Mouse (Mus musculus): ENCODE measurements around the gene Fdxacb1. TPM values are rescaled to one million over a fixed set of nuclear protein-coding genes. Genes with fewer than 3 reads are reported as not detected.

Fdxacb1 gene
- polyA plus RNA-seq, 1 experiment from 2014 or later = 10.6 TPM

DNA sequence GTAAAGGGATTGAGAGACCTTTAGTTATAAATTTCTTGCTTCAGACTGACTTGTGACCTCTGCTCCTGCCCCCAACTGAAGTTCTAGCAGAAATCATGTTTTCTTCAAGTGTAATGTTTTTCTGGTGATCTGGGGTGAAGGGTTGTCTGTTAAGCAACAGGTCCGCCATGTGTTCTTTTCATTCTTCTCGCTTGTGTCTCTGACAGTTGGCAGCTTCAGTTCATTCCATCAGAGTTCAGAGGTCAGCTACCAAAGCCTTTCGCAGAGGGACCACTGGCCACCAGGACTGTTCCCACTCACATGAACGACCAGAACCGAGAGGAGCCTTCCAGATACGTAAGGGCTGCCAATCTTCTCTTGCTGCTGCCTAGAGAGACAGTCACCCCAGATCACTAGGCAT is 40.4 kb downstream of the Fdxacb1 start:
- H3K9ac ChIP-seq (ENCODE audit: low read length) = no peak overlapping the region
- H3K27me3 ChIP-seq (ENCODE audit: control insufficient read depth, insufficient read depth, low read length) = no peaks in the 10 kb centered on the region
- no peaks in the 10 kb centered on the region for H3K9me3 ChIP-seq (ENCODE audit: control insufficient read depth, low read length)
- H3K4me3 ChIP-seq (ENCODE audit: low read depth, low read length) = no peak overlapping the region
- peaks cover 3% of the 10 kb centered on the region for H3K36me3 ChIP-seq (ENCODE audit: control insufficient read depth, insufficient read depth, low read length)
- ATAC-seq (ENCODE audit: insufficient read depth, low FRiP score, low TSS enrichment) (no peak), DNase-seq (ENCODE audit: low spot score) (no peak)
- no peaks in the 10 kb centered on the region for H3K4me1 ChIP-seq (ENCODE audit: control insufficient read depth, insufficient read depth, low read length)
- no peak overlapping the region for H3K4me2 ChIP-seq (ENCODE audit: low read depth)
- WGBS = 85% methylated on average over 6 of the region's 6 CpGs
- H3K27ac ChIP-seq (ENCODE audit: low read depth, low read length) = no peak overlapping the region

- DNase-seq (ENCODE audit: low spot score) = no peak
- Histone ChIP-seq H3K27ac (ENCODE audit: low read depth, low read length) (no peak overlapping the region), H3K4me1 (ENCODE audit: control insufficient read depth, insufficient read depth, low read length) (no peaks in the 10 kb centered on the region), H3K27me3 (ENCODE audit: control insufficient read depth, insufficient read depth, low read length) (no peaks in the 10 kb centered on the region), H3K9ac (ENCODE audit: low read length) (no peak overlapping the region), H3K4me2 (ENCODE audit: low read depth) (no peak overlapping the region), H3K4me3 (ENCODE audit: low read depth, low read length) (no peak overlapping the region), H3K9me3 (ENCODE audit: control insufficient read depth, low read length) (no peaks in the 10 kb centered on the region), H3K36me3 (ENCODE audit: control insufficient read depth, insufficient read depth, low read length) (peaks cover 5% of the 10 kb centered on the region)
- ATAC-seq (ENCODE audit: insufficient read depth, low FRiP score, low TSS enrichment) = no peak
- WGBS = 94% methylated on average over 13 of the region's 13 CpGs
Observed at GRCm38 (mm10) chr9:50809146-50809545, 41.1 kb downstream of the Fdxacb1 start.

- Histone ChIP-seq H3K27ac (ENCODE audit: low read depth, low read length) (no peak overlapping the region), H3K9ac (ENCODE audit: low read length) (no peak overlapping the region), H3K4me3 (ENCODE audit: low read depth, low read length) (no peak overlapping the region), H3K36me3 (ENCODE audit: control insufficient read depth, insufficient read depth, low read length) (peaks cover 5% of the 10 kb centered on the region), H3K9me3 (ENCODE audit: control insufficient read depth, low read length) (no peaks in the 10 kb centered on the region), H3K4me2 (ENCODE audit: low read depth) (no peak overlapping the region), H3K27me3 (ENCODE audit: control insufficient read depth, insufficient read depth, low read length) (no peaks in the 10 kb centered on the region), H3K4me1 (ENCODE audit: control insufficient read depth, insufficient read depth, low read length) (no peaks in the 10 kb centered on the region)
- ATAC-seq (ENCODE audit: insufficient read depth, low FRiP score, low TSS enrichment) (no peak), DNase-seq (ENCODE audit: low spot score) (no peak)
- 94% methylated on average over 7 of the region's 7 CpGs for WGBS
Observed at GRCm38 (mm10) chr9:50811187-50811586, 43.2 kb downstream of the Fdxacb1 start.

GRCm38 (mm10) chr9:50811746-50812145 is 43.7 kb downstream of the Fdxacb1 start:
- Histone ChIP-seq H3K4me1 (ENCODE audit: control insufficient read depth, insufficient read depth, low read length) (no peaks in the 10 kb centered on the region), H3K27me3 (ENCODE audit: control insufficient read depth, insufficient read depth, low read length) (no peaks in the 10 kb centered on the region), H3K27ac (ENCODE audit: low read depth, low read length) (no peak overlapping the region), H3K9me3 (ENCODE audit: control insufficient read depth, low read length) (no peaks in the 10 kb centered on the region), H3K4me2 (ENCODE audit: low read depth) (no peak overlapping the region), H3K36me3 (ENCODE audit: control insufficient read depth, insufficient read depth, low read length) (peaks cover 7% of the 10 kb centered on the region), H3K9ac (ENCODE audit: low read length) (no peak overlapping the region), H3K4me3 (ENCODE audit: low read depth, low read length) (no peak overlapping the region)
- DNase-seq (ENCODE audit: low spot score) = no peak
- 82% methylated on average over 2 of the region's 2 CpGs for WGBS
- no peak for ATAC-seq (ENCODE audit: insufficient read depth, low FRiP score, low TSS enrichment)

DNA sequence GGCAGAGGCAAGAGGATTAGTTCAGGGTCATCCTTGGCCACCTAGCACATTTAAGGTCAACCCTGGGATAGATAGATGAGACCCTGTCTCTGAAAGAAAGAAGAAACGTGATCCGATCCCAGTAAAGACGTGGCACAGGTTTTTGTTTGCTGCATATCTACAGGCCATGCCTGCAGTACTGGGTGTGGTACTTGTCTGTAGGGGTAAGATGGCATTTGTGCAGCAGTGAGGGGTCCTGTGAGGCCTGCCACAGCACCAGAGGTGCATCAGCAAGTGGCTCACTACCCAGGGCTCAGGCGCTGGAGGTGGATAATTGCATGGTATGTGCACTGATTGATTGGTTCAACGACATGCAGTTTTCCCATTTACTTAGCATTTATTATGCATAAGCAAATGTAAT is 45.8 kb downstream of the Fdxacb1 start:
- H3K4me1 ChIP-seq (ENCODE audit: control insufficient read depth, insufficient read depth, low read length) = no peaks in the 10 kb centered on the region
- H3K4me2 ChIP-seq (ENCODE audit: low read depth) = no peak overlapping the region
- no peak overlapping the region for H3K9ac ChIP-seq (ENCODE audit: low read length)
- no peaks in the 10 kb centered on the region for H3K9me3 ChIP-seq (ENCODE audit: control insufficient read depth, low read length)
- H3K27me3 ChIP-seq (ENCODE audit: control insufficient read depth, insufficient read depth, low read length) = no peaks in the 10 kb centered on the region
- H3K36me3 ChIP-seq (ENCODE audit: control insufficient read depth, insufficient read depth, low read length) = peaks cover 6% of the 10 kb centered on the region
- WGBS = 93% methylated on average over 5 of the region's 5 CpGs
- H3K4me3 ChIP-seq (ENCODE audit: low read depth, low read length) = no peak overlapping the region
- no peak overlapping the region for H3K27ac ChIP-seq (ENCODE audit: low read depth, low read length)
- ATAC-seq (ENCODE audit: insufficient read depth, low FRiP score, low TSS enrichment) (no peak), DNase-seq (ENCODE audit: low spot score) (no peak)

DNA sequence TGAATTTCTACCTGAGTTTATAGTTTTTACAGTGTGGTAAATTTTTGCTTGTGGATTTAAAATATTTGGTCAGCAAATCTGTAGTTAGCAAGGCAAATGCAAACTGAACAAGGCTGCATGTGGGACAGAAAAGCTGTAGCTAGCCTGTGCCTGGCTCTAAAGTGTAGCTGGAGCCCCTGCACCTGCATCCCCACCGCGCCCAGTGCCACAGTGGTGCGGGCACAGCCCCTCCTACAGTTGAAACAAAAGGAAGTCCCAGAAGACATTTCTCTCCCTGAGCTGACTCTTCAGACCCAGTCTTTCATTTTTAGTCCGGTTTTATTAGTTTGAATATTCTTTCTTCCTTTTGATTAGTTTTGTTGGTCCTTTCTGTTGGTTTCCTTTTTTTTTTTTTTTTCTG is 47.6 kb downstream of the Fdxacb1 start:
- H3K27ac ChIP-seq (ENCODE audit: low read depth, low read length) = no peak overlapping the region
- DNase-seq (ENCODE audit: low spot score) (no peak), ATAC-seq (ENCODE audit: insufficient read depth, low FRiP score, low TSS enrichment) (no peak)
- no peaks in the 10 kb centered on the region for H3K27me3 ChIP-seq (ENCODE audit: control insufficient read depth, insufficient read depth, low read length)
- no peaks in the 10 kb centered on the region for H3K9me3 ChIP-seq (ENCODE audit: control insufficient read depth, low read length)
- WGBS = 100% methylated on average over 4 of the region's 4 CpGs
- H3K4me3 ChIP-seq (ENCODE audit: low read depth, low read length) = no peak overlapping the region
- no peaks in the 10 kb centered on the region for H3K4me1 ChIP-seq (ENCODE audit: control insufficient read depth, insufficient read depth, low read length)
- H3K9ac ChIP-seq (ENCODE audit: low read length) = no peak overlapping the region
- peaks cover 4% of the 10 kb centered on the region for H3K36me3 ChIP-seq (ENCODE audit: control insufficient read depth, insufficient read depth, low read length)
- H3K4me2 ChIP-seq (ENCODE audit: low read depth) = no peak overlapping the region

DNA sequence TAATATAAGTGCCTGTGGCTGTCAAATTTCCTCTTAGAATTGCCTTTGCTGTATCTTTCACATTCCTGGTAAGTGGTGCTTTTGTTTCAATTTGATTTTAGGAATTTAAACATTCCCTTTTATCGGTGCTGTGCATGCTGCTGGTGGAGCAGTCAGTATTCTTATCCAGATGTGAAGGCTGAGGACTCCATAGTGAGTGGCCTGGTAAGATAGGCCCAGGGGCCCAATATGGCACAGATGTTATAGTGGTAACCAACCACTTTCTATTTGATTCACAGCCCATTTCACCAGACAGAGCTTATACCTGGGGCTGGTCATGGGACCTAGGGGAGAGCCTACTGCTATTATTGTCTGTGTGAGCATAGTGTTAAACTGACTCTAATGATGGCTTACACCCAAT is 48.5 kb downstream of the Fdxacb1 start:
- ATAC-seq (ENCODE audit: insufficient read depth, low FRiP score, low TSS enrichment) (no peak), DNase-seq (ENCODE audit: low spot score) (no peak)
- H3K9me3 ChIP-seq (ENCODE audit: control insufficient read depth, low read length) = no peaks in the 10 kb centered on the region
- H3K4me3 ChIP-seq (ENCODE audit: low read depth, low read length) = no peak overlapping the region
- no peak overlapping the region for H3K9ac ChIP-seq (ENCODE audit: low read length)
- no peaks in the 10 kb centered on the region for H3K27me3 ChIP-seq (ENCODE audit: control insufficient read depth, insufficient read depth, low read length)
- H3K4me1 ChIP-seq (ENCODE audit: control insufficient read depth, insufficient read depth, low read length) = no peaks in the 10 kb centered on the region
- no peak overlapping the region for H3K27ac ChIP-seq (ENCODE audit: low read depth, low read length)
- WGBS = 89% methylated on average over 1 of the region's 1 CpGs
- H3K4me2 ChIP-seq (ENCODE audit: low read depth) = no peak overlapping the region
- peaks cover 4% of the 10 kb centered on the region for H3K36me3 ChIP-seq (ENCODE audit: control insufficient read depth, insufficient read depth, low read length)

- Histone ChIP-seq H3K9me3 (ENCODE audit: control insufficient read depth, low read length) (no peaks in the 10 kb centered on the region), H3K4me3 (ENCODE audit: low read depth, low read length) (no peak overlapping the region), H3K4me1 (ENCODE audit: control insufficient read depth, insufficient read depth, low read length) (no peaks in the 10 kb centered on the region), H3K9ac (ENCODE audit: low read length) (no peak overlapping the region), H3K27ac (ENCODE audit: low read depth, low read length) (no peak overlapping the region), H3K27me3 (ENCODE audit: control insufficient read depth, insufficient read depth, low read length) (no peaks in the 10 kb centered on the region), H3K4me2 (ENCODE audit: low read depth) (no peak overlapping the region), H3K36me3 (ENCODE audit: control insufficient read depth, insufficient read depth, low read length) (peaks cover 4% of the 10 kb centered on the region)
- whole genome bisulfite sequencing = 88% methylated on average over 6 of the region's 6 CpGs
- ATAC-seq (ENCODE audit: insufficient read depth, low FRiP score, low TSS enrichment) (no peak), DNase-seq (ENCODE audit: low spot score) (no peak)
Observed at GRCm38 (mm10) chr9:50818050-50818449, 50.0 kb downstream of the Fdxacb1 start.

DNA sequence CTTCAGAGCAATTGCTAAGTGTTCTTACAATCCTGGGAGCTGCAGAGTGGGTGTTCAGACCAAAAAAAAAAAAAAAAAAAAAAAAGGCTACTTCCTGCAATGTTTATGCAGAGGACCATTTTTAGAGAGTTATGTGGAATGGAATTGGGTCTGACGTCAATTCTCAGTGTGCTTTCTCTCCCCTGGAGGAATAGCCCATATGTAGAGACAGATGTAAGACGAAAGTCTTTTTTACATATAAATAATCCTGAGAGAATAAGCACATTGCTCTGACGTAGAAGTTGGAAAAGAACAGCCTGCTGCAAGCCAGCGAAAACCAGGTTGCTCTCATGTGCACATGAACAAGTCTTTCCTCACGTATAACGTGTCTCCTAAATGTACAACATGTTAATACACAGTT is 51.7 kb downstream of the Fdxacb1 start:
- Histone ChIP-seq H3K4me2 (ENCODE audit: low read depth) (no peak overlapping the region), H3K4me1 (ENCODE audit: control insufficient read depth, insufficient read depth, low read length) (no peaks in the 10 kb centered on the region), H3K9ac (ENCODE audit: low read length) (no peak overlapping the region), H3K27me3 (ENCODE audit: control insufficient read depth, insufficient read depth, low read length) (no peaks in the 10 kb centered on the region), H3K36me3 (ENCODE audit: control insufficient read depth, insufficient read depth, low read length) (peaks cover 2% of the 10 kb centered on the region), H3K9me3 (ENCODE audit: control insufficient read depth, low read length) (no peaks in the 10 kb centered on the region), H3K27ac (ENCODE audit: low read depth, low read length) (no peak overlapping the region), H3K4me3 (ENCODE audit: low read depth, low read length) (no peak overlapping the region)
- DNase-seq (ENCODE audit: low spot score) (no peak), ATAC-seq (ENCODE audit: insufficient read depth, low FRiP score, low TSS enrichment) (no peak)
- 94% methylated on average over 6 of the region's 6 CpGs for WGBS

All from neural tube, embryonic 11.5 days (tissue).